Mouse (Mus musculus) activated CD4-positive, CD25-positive, alpha-beta regulatory T cell, adult 4 months (primary cell): ENCODE measurements around the gene Ano10. TPM values are rescaled to one million over a fixed set of nuclear protein-coding genes. Genes with fewer than 3 reads are reported as not detected.
A peak's percentile ranks its signal among the peaks of the same experiment; 100 is the strongest.
"Not testable (repeated sequence)": the region's sequence is repeated elsewhere in the genome, so short reads cannot be mapped to it uniquely, and the experiment has no call there.

Experiments
- ATAC-seq: one replicate; pipeline ENCODE4 v1.8.0; 2017
- polyA plus RNA-seq, 2 experiments: library from polyadenylated mRNA; unstranded; fragments of 100-300 nt; shearing (Covaris generic); gene quantifications; one replicate each; pipeline ENCODE4 v1.2.1; 2017

Gene Ano10
- 10 to 100 TPM; 21.7 to 26.2 TPM for polyA plus RNA-seq

GRCm38 (mm10) chr9:122294242-122294881 lies at the start of gene Ano10:
TSS of gene Ano10 (minus strand) at chr9:122294423.
- peak; percentile 89 for ATAC-seq

- ATAC-seq = no peak
These were observed 49.2 kb upstream of the Ano10 start for GRCm38 (mm10) chr9:122343399-122343798.

GRCm38 (mm10) chr9:122339972-122340371 lies 45.7 kb upstream of the Ano10 start:
- ATAC-seq = no peak

GRCm38 (mm10) chr9:122337510-122337931 lies 43.3 kb upstream of the Ano10 start:
- ATAC-seq = no peak

- ATAC-seq = no peak
These were observed 42.5 kb upstream of the Ano10 start for GRCm38 (mm10) chr9:122336677-122337076.

GRCm38 (mm10) chr9:122328199-122328598 lies 34.0 kb upstream of the Ano10 start:
- no peak for ATAC-seq

GRCm38 (mm10) chr9:122325996-122326395 lies 31.8 kb upstream of the Ano10 start:
- ATAC-seq = no peak

- no peak for ATAC-seq
These were observed 28.1 kb upstream of the Ano10 start for GRCm38 (mm10) chr9:122322356-122322755.

GRCm38 (mm10) chr9:122320626-122321025 lies 26.4 kb upstream of the Ano10 start:
- no peak for ATAC-seq

- ATAC-seq = no peak
These were observed 22.3 kb upstream of the Ano10 start for GRCm38 (mm10) chr9:122316562-122316961.

GRCm38 (mm10) chr9:122315501-122315900 lies 21.3 kb upstream of the Ano10 start:
- ATAC-seq = no peak

- no peak for ATAC-seq
These were observed 20.7 kb upstream of the Ano10 start for GRCm38 (mm10) chr9:122314942-122315341.

- ATAC-seq = no peak
These were observed 20.2 kb upstream of the Ano10 start for GRCm38 (mm10) chr9:122314386-122314785.

GRCm38 (mm10) chr9:122313128-122313527 lies 18.9 kb upstream of the Ano10 start:
- ATAC-seq = not testable (repeated sequence)

GRCm38 (mm10) chr9:122312296-122312990 lies 18.2 kb upstream of the Ano10 start:
- ATAC-seq = no peak

- no peak for ATAC-seq
These were observed 17.0 kb upstream of the Ano10 start for GRCm38 (mm10) chr9:122311051-122311760.

- peak; percentile 79 for ATAC-seq
These were observed 16.4 kb upstream of the Ano10 start for GRCm38 (mm10) chr9:122310613-122311049.

- no peak for ATAC-seq
These were observed 15.1 kb upstream of the Ano10 start for GRCm38 (mm10) chr9:122309013-122309980.

- ATAC-seq = no peak
These were observed 11.1 kb upstream of the Ano10 start for GRCm38 (mm10) chr9:122305302-122305701.

- ATAC-seq = no peak
These were observed 1.9 kb upstream of the Ano10 start for GRCm38 (mm10) chr9:122296169-122296568.

- ATAC-seq = no peak
These were observed 1.2 kb upstream of the Ano10 start for GRCm38 (mm10) chr9:122295396-122295795.

- ATAC-seq = peak; percentile 55
These were observed 370 bp downstream of the Ano10 start for GRCm38 (mm10) chr9:122293865-122294241.
